Mouse (Mus musculus): Measurements from ENCODE around the gene Rbm19. TPM values are rescaled to one million over a fixed set of nuclear protein-coding genes. Genes with fewer than 3 reads are reported as not detected.

Rbm19 gene
- polyA plus RNA-seq (2012; rRNA removed), result 8.3 and 9.0 TPM in 2 replicates

DNA sequence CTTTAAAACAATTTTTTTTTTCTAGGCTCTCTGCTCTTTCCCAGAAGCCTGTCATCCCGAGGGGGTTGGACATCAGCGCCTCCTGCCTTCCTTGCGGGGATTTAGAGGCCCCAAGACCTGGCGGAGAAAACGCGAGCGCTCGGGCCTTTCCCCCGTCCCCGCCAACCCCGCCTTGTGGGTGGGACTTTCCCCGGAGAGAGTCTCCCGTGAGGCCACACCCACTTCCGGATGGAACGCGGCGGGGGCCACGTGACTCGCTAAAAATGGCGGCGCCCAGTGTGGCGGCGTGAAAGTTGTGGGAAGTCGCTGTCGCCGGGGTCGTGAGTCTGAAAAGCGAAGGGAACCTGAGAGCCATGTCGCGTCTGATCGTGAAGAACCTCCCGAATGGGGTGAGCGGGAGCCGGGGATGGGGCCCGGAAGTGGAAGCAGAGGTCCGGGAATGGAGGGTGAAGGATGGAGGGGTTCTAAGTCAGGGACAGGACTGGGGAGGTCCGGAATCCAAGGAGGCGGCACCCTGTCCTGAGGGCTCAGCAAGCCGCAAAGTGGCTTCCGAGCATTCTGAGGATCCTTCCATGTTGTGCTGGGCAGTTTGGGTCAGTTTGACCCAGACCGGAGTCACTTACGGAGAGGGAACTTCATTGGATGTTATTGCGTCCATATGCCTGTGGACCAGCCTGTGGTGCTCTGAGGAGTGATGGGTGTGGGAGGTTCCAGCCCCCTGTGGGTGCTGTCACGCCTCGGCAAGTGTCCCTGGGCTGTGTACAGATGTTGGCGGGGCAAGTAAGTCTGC is at the start of gene Rbm19:
TSS of gene Rbm19 (plus strand) at position 205 of the 790 bp plus-strand sequence.
- peak; percentile 71 for TF ChIP-seq POLR2A (IDR thresholded peaks at IDR 0.05; ENCODE audit: extremely low read depth, insufficient read depth, low read length)
- TF ChIP-seq CTCF (IDR thresholded peaks at IDR 0.05; ENCODE audit: extremely low read depth, insufficient read depth, low read length), result no peak
- no peak within 1 kb of the TSS for H3K27ac ChIP-seq (ENCODE audit: insufficient read depth, low read length)

DNA sequence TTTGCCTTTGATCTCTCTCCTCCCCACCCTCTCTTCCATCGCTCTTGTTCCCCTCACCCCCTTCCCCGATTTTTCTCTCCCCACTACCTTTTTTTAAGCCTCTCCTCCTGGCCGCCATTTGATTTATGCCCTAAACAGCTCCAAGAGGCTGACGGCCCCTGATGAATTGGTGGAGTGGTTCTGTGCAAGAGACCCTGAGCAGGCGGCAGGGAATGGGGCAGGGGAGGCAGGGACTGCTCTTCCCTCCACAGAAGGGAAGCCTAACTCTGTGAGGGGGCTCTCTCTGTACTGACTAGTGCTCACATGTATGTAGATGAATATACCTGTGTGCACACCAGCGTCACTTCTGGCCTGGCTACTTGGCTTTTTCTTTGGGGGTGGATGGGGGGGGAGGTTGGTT is 49.0 kb upstream of the Rbm19 start:
- no peak overlapping the region for H3K4me3 ChIP-seq (ENCODE audit: insufficient read depth, low read length)

More for the DNA sequence above, at the start of gene Rbm19:
- Histone ChIP-seq H3K4me1 (ENCODE audit: control insufficient read depth, insufficient read depth, low read length) (peaks cover 2% of the 10 kb centered on the region; the same call in 1 of the 2 replicates), H3K4me3 (ENCODE audit: insufficient read depth, low read length) (peak within 1 kb of the TSS; percentile 73)

DNA sequence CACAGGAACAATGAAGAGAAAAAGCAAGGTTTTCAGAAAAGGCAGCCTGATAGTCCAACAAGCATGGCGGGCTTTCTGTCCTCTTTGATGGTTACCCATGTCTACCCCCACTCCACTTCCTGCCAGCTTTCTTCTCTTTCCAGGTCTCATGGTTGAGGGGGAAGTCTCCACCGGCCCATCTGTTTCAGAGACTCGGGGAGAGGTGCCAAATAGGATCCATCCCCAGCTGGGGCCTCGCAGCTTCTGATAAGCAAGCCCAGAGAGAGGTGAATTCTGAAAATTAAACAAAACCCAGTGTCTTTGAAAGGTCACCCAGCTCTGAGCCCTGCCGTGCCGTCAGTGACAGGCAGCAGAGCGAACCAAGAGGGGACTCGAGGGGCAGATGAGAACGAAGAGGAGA is 42.2 kb upstream of the Rbm19 start:
- no peaks in the 10 kb centered on the region for H3K4me1 ChIP-seq (ENCODE audit: control insufficient read depth, insufficient read depth, low read length)
- H3K27ac ChIP-seq (ENCODE audit: insufficient read depth, low read length), result no peak overlapping the region
- TF ChIP-seq POLR2A (IDR thresholded peaks at IDR 0.05; ENCODE audit: extremely low read depth, insufficient read depth, low read length), result no peak
- no peak overlapping the region for H3K4me3 ChIP-seq (ENCODE audit: insufficient read depth, low read length)

More for the DNA sequence above, 49.0 kb upstream of the Rbm19 start:
- Histone ChIP-seq H3K27ac (ENCODE audit: insufficient read depth, low read length) (no peak overlapping the region), H3K4me1 (ENCODE audit: control insufficient read depth, insufficient read depth, low read length) (no peaks in the 10 kb centered on the region)
- TF ChIP-seq POLR2A (IDR thresholded peaks at IDR 0.05; ENCODE audit: extremely low read depth, insufficient read depth, low read length) (no peak), CTCF (IDR thresholded peaks at IDR 0.05; ENCODE audit: extremely low read depth, insufficient read depth, low read length) (no peak)

DNA sequence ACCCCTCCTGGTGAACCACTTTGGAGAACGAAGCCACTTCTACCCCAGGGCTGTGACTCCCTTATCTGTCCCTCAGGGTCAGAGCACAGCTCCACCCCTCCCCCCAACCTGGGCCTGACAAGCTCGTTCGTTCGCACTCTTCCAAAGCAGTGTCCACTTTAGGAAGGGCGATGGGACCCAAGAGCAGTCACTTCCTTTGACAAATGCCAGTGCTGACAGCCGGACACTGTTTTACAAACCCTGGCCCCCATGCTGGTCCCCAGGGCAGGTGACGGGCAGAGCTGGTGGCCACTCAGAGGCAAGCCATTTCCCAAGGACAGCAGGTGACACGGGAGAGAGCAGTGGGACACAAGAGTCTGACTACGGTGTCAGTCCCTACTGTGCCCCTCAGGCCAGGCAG is 36.2 kb upstream of the Rbm19 start:
- H3K4me1 ChIP-seq (ENCODE audit: control insufficient read depth, insufficient read depth, low read length), result no peaks in the 10 kb centered on the region
- no peak for TF ChIP-seq POLR2A (IDR thresholded peaks at IDR 0.05; ENCODE audit: extremely low read depth, insufficient read depth, low read length)
- no peak for TF ChIP-seq CTCF (IDR thresholded peaks at IDR 0.05; ENCODE audit: extremely low read depth, insufficient read depth, low read length)
- no peak overlapping the region for H3K4me3 ChIP-seq (ENCODE audit: insufficient read depth, low read length)
- H3K27ac ChIP-seq (ENCODE audit: insufficient read depth, low read length), result no peak overlapping the region

DNA sequence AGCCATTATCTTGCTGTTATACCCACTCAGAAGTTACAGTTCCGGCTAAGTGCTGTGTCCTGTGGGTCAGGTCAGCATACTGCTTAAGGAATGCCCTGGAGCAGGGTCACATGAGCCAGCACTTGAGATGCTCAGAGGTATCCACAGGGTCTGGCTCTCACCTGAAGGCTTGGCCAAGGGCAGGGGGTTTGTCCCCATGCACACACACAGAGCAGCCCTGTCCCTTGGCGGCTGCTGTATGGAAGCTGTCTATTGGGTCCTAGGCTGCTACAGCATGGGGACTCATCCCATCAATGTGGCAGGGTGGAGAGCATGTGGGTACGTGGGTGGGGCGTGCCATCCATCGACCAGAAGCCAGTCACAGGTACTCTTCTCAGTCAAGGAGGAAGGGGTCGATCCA is 35.8 kb upstream of the Rbm19 start:
- no peak overlapping the region for H3K4me3 ChIP-seq (ENCODE audit: insufficient read depth, low read length)
- TF ChIP-seq CTCF (IDR thresholded peaks at IDR 0.05; ENCODE audit: extremely low read depth, insufficient read depth, low read length) (no peak), POLR2A (IDR thresholded peaks at IDR 0.05; ENCODE audit: extremely low read depth, insufficient read depth, low read length) (no peak)
- H3K4me1 ChIP-seq (ENCODE audit: control insufficient read depth, insufficient read depth, low read length), result no peaks in the 10 kb centered on the region
- H3K27ac ChIP-seq (ENCODE audit: insufficient read depth, low read length), result no peak overlapping the region

DNA sequence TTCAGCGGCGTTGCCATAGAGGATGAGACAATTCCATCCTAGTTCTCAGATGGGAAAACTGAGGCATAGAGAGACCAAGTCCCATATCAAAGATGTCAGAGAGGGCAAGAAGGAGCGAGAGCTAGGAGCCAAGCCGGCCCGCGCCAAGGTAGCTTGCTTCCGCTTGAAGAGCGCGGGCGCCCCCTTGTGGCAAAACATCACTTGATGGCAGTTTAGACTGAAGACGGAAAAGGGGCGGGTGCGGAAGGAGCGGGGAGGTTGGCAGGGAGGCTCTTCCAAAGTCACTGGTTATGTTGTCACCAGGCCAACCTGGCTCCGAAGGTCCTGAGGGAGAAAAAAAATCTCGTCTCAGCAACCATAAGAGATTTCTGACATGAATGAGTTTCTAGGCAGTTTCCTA is 27.7 kb upstream of the Rbm19 start:
- Histone ChIP-seq H3K4me3 (ENCODE audit: insufficient read depth, low read length) (no peak overlapping the region), H3K27ac (ENCODE audit: insufficient read depth, low read length) (no peak overlapping the region), H3K4me1 (ENCODE audit: control insufficient read depth, insufficient read depth, low read length) (no peaks in the 10 kb centered on the region)
- TF ChIP-seq POLR2A (IDR thresholded peaks at IDR 0.05; ENCODE audit: extremely low read depth, insufficient read depth, low read length) (no peak), CTCF (IDR thresholded peaks at IDR 0.05; ENCODE audit: extremely low read depth, insufficient read depth, low read length) (peak; percentile 74)

DNA sequence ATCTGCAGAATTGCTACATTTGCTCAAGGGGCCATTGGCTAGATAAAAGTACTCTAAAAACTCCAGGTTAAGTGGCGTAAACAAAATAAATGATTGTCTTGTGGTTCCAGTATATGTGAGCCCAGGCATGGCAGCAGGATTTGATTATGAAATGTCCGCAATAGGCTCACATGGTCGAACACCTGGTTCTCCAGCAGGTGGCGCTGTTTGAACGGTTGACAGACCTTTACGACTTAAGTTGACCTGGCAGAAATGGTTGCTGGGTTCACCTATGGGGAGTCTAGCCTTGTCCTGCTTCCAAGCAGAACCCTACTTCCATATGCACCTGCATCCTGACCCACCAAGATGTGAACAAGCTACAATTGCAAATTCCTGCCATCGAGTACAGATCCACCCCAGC is 21.7 kb upstream of the Rbm19 start:
- peak; percentile 45 for TF ChIP-seq CTCF (IDR thresholded peaks at IDR 0.05; ENCODE audit: extremely low read depth, insufficient read depth, low read length)
- TF ChIP-seq POLR2A (IDR thresholded peaks at IDR 0.05; ENCODE audit: extremely low read depth, insufficient read depth, low read length), result no peak
- Histone ChIP-seq H3K4me3 (ENCODE audit: insufficient read depth, low read length) (no peak overlapping the region), H3K27ac (ENCODE audit: insufficient read depth, low read length) (no peak overlapping the region), H3K4me1 (ENCODE audit: control insufficient read depth, insufficient read depth, low read length) (no peaks in the 10 kb centered on the region)

DNA sequence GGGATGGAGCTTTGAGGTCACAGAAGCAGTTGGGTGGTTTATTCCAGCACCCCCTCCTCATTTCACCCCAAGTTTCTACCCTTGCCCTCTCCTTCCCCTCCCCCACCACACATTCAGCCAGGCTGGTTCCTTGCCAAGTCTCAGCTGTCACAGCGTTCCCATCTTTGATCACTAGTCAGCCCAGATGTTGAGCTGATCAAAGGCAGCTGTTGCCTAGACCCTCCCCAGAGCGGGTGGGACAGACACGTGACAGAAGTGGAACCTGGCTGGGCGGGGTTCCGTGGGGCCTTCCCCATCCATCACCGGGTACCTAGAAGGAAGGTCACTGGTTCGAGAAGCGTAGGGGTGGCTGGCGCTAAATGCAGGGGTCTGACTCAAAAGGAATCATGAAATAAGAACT is 19.2 kb upstream of the Rbm19 start:
- Histone ChIP-seq H3K27ac (ENCODE audit: insufficient read depth, low read length) (no peak overlapping the region), H3K4me1 (ENCODE audit: control insufficient read depth, insufficient read depth, low read length) (no peaks in the 10 kb centered on the region), H3K4me3 (ENCODE audit: insufficient read depth, low read length) (no peak overlapping the region)
- TF ChIP-seq POLR2A (IDR thresholded peaks at IDR 0.05; ENCODE audit: extremely low read depth, insufficient read depth, low read length) (no peak), CTCF (IDR thresholded peaks at IDR 0.05; ENCODE audit: extremely low read depth, insufficient read depth, low read length) (no peak)

DNA sequence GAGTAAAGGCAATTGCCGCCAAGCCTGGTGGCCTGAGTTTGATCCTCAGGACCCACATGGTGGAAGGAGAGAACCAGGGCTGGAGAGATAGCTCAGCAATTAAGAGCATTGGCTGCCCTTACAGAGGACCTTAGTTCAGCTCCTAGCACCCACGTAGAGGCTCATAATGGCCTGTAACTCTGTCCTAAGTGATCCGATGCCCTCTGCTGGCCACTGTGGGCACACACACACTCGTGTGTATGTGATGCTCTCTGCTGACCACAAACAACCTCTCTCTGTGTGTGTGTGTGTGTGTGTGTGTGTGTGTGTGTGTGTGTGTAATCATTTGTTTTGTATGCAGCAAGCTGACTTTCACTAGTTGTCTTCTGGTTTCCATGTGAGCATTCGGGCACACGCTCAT is 15.5 kb upstream of the Rbm19 start:
- H3K27ac ChIP-seq (ENCODE audit: insufficient read depth, low read length), result no peak overlapping the region
- H3K4me3 ChIP-seq (ENCODE audit: insufficient read depth, low read length), result no peak overlapping the region
- no peaks in the 10 kb centered on the region for H3K4me1 ChIP-seq (ENCODE audit: control insufficient read depth, insufficient read depth, low read length)
- no peak for TF ChIP-seq POLR2A (IDR thresholded peaks at IDR 0.05; ENCODE audit: extremely low read depth, insufficient read depth, low read length)
- no peak for TF ChIP-seq CTCF (IDR thresholded peaks at IDR 0.05; ENCODE audit: extremely low read depth, insufficient read depth, low read length)

DNA sequence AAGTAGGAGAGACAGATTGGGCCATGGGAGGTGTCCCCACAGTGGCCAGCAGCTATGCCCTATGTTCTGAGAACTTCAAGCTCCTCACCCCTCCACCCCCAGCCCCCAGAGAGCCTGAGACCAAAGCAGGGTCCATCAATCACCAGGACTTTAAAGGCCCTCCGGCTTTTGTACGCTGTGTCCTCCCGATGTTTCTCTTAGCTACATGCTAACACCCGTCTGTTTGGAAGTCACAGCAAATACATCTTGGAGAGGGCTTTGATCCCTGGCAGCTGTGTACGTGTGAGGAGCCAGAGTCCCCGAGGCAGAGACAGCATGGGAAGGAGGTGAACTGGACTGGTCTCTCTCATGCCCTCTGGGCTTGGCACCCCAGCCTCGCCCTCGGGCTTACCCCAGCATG is 14.2 kb upstream of the Rbm19 start:
- TF ChIP-seq CTCF (IDR thresholded peaks at IDR 0.05; ENCODE audit: extremely low read depth, insufficient read depth, low read length) (no peak), POLR2A (IDR thresholded peaks at IDR 0.05; ENCODE audit: extremely low read depth, insufficient read depth, low read length) (no peak)
- Histone ChIP-seq H3K4me3 (ENCODE audit: insufficient read depth, low read length) (no peak overlapping the region), H3K27ac (ENCODE audit: insufficient read depth, low read length) (no peak overlapping the region), H3K4me1 (ENCODE audit: control insufficient read depth, insufficient read depth, low read length) (no peaks in the 10 kb centered on the region)
